Mouse (Mus musculus): Measurements from ENCODE around the gene Atp6v0a4.

Atp6v0a4 gene

DNA sequence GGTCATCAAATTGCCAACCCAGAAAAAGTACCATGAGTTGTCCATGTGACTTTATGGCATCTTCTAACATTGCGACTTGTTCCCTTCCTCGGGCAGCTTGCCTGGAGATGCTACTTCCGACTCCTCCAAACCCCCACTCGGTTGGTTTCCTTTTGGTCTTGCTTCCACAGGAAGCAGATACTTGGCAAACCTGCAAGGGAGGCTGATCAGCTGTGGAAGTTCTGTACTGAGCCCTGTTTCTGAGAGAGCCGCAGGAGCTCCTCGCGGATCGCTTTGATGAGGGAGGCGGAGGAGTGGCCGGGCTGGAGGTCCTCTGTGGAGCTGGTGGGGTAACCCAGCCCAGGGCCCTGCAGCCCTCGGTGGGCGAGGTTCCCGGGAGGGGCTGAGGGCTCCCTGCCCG is 3.7 kb upstream of the Atp6v0a4 start:
- intact Hi-C loops (cut with DNase I): no loop called here

DNA sequence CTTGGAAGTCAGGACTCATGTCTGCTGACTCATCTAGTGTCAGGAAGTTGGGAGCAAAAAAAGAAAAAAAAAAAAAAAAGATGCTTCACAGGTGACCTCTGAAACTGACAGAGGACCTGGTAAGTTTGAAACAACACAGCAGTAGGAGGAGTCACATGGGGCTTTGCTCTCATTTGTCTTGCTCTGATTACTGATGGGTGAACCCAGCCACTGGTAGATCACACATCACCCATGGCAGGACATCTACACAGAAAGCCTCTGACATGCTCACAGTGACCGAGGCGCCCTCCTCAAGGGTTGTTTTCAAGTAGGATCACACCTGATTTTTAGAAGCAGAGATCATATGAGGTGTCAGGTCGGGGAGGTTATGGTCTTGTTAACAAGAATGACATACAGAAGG is 1.1 kb upstream of the Atp6v0a4 start:
- intact Hi-C loops (cut with DNase I): no loop called here

DNA sequence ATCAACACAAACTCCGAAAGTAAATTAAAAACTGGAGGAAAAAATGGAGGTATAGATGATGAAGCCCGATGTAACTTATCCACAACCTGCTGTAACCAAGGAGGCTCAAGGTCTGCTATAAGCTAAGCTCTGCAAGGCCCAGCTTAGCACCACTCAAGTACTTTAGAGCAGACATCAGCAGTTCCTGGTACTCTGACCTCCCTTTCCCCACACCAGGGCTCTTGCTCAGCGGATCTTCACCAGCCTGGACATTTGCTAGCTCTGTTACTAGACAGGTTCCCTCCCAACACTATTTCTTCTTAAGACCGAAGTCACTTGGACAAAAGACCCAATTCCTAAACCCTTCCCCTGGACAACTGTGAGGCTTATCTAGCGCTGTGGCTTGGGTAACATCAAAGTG is 496 bp upstream of the Atp6v0a4 start:
- intact Hi-C loops (cut with DNase I): no loop called here

DNA sequence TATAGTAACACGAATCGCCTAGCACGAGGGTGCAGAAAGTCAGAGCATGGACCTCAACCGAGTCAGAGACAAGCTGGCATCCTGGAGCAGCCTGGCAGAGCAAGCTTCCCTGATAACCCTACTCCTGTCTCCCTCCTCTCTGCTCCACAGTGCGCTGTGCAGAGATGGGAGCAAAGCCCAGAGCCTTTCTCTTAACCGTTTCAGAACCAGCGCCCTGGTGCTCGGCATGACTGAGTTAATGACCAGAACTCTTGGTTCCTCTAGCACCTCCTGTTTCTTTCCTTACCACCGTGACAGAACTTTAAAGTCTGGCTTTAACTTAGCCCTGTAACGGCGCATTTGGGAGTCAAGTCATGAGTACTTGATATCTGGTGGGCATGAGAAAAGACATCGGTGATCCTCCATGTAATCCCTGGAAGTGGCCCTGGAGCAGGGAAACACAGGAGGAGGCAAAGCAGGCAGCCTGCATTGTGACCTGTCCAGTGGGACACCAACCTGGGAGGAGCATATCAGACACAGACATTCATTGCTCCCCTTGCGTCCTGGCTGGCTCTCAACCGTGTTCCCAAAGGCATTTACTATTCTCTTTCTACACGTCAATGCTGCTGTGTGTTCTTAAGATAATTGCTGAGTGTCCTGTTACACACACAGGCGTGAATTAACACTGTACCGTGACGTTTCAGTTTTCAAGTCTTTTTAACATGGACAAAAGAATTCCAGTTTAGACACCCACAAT is 747 bp downstream of the Atp6v0a4 start:
- intact Hi-C loops (cut with DNase I): no loop called here

DNA sequence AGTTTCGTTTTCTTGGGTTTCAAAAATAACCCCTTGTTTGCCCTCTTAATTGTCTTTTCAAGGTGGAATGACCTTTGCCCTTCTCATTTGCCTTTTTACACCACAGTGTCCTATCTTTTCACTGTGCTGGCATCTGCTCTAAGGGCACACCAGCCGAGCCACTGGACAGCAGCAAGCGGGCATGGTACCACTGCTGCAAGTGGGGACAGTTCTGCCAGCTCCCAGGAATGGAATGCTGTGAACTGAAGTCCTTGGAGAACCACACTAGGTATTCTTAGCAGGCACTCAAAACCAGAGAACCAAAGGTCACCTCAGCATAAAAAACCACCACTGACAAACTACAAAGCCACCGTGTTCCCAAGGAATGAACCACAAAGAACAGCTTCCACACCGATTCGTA is 1.6 kb downstream of the Atp6v0a4 start:
- intact Hi-C loops (cut with DNase I): no loop called here

DNA sequence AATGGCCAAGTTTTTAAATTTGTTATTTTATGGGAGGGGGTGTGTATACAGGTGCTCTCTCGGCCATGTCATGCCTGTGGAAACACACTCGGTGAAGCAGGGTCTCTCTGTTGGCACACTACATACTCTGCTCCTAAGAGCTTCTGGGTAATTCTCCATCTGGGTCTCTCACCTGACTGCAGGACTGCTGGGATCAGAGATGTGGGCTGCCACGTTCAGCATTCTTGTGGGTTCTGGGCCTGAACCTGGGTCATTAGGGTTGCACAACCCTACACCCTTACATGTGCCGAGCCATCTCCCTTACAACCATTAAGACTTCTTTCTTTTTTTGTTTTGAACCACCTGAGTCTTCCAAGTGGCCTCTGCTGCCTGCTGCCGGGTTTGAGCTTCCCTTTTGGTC is 2.5 kb downstream of the Atp6v0a4 start:
- intact Hi-C loops (cut with DNase I): no loop called here

DNA sequence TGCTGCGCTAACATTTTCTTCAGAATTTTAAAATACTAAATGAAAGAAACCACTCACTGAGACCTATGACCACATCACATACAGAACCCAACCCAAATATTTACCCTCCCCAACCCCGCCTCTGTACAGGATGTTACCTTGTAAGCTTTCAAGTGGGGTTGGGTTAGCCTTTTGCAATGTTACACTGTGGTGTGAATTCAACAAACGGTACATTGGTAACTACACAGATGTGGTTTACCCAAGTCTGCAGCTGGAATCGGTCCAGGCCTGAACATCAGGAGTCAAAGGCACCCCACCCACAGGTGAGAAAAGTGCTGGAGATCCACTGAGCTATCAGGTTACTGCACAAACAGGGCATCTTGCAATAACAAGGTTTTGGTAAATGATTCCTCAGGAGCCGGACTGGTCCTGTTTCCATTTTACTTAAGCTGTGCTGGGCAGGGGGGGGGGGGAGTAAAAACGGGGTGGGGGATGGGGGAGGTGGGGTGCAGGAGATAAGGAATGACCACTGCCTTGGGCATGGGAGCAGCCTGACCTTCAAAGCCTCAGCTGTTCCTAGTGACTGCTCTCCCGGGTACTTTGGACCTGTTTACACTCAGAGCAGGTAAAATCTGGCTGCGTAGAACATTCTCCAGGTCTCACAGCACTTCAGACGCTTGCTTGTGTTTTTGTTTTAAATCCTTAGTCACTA is 3.6 kb downstream of the Atp6v0a4 start:
- intact Hi-C loops (cut with DNase I): no loop called here

DNA sequence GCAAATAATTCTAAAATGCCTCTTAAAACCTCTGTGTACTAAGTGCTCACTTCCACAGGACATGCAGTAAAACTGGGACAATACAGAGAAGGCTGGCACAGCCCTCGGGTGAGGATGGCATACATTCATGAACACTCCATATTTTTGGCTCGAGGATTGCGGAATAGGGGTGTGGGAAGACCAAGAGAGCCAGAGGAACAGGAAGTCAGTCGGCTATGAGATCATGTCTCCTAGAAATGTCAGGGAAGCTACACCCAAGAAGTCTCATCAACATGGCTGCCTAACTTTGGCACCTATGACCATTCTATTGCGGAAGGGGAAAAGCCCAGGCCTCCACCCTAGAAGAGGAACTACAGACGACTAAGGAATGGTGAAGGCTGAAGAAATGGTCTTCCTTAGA is 6.0 kb downstream of the Atp6v0a4 start:
- intact Hi-C loops (cut with DNase I): no loop called here

DNA sequence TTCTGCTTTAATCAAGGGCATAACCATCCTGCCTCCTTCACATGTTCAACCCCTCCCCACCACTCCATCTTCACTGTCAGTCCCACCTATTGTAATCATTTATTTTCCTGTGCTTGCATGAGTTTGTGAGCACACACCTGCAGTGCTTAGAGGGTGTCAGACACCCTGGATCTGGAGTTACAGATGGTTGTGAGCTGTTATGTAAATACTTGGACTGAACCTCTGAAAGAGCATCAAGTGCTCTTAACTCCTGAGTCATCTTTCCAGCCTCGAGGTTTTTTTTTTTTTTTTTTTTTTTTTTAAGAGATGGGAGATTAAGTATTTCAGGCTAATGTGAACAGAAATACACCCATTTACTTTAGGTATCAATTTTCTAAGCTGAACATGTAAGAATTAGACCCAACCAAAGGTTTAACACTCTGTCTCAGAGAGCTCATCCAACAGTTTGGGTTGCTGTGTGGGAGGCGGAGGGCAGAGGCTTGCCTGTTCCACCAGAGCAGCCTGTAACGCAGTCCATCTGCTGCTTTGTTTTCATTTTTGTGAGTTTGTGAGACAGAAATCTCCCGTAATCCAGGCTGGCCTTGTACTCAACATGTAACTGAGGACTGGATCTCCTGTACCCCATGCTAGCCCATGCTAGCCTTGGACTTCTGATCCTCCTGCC is 8.1 kb downstream of the Atp6v0a4 start:
- intact Hi-C loops (cut with DNase I): no loop called here

DNA sequence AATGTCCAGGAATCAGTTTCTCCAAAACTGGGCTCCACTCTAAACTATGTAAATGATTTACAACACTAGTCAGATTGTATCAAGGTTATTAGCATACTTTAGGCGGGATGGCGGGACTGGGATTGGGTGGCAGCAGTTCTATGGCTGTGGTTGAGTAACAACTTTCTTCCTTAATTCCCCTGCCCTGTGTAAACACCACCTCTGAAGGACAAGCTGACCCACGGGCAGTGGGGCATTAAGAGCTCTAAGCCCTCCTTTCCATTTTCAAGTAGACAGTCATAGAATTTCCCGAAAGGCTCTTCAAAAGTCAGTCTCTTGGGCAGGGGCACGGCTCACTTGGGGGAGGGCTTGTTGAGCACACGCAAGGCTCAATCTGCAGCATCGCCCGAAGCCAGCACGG is 13.5 kb downstream of the Atp6v0a4 start:
- intact Hi-C loops (cut with DNase I): no loop called here

DNA sequence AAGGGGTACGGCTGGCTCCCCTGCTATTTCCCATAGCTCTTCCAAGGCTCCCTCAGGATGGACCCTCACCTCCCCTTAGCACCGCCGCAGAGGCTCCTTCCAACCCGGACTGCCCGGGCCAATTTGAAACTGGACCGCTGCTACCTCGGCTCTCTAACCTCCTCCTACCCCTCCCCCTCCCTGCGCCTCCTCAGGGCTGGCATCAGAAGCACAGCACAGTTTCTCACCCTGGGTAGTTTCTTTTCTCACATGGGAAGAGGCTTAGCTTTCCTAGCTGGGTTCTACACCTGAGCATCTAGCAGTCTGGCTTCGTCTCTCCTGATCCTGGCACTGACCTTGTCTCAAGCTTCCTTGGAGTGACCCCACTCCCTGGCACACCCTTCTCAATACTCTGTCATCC is 14.5 kb downstream of the Atp6v0a4 start:
- intact Hi-C loops (cut with DNase I): no loop called here

DNA sequence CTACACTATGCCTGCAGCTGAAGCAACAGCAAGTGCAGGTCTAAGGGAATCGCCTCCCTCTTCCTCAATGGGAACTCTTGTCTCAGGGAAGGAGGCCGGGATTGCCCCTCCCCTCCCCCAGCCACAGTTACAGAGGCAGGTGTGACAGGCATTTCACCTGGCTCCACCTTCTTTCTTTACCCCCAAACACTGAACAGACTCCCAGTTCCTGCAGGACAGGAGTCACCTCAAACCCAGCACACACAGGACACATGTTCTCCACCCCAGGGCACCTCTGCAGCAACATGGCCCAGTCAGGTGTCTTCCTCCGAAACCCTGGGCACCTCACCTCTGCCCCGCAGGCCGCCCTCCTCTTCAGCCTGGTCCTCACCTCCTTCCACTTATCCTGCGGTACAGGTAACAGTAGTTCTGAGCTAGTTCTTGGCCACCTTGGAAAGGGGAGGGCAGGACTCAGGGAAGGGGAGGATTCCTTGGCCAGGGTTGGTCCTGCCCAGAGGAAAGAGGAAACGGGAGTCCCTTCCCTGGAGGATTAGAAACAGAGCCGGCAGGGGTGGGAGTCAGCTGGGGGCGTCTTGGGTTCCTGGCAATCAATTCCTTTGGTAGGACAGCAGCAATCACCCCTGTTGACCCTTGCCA is 15.1 kb downstream of the Atp6v0a4 start, which contains the start of gene Tmem213:
Gene Tmem213, plus strand, starts transcription at position 96 of the 636 bp plus-strand sequence.
- intact Hi-C loops (cut with DNase I): no loop called here

DNA sequence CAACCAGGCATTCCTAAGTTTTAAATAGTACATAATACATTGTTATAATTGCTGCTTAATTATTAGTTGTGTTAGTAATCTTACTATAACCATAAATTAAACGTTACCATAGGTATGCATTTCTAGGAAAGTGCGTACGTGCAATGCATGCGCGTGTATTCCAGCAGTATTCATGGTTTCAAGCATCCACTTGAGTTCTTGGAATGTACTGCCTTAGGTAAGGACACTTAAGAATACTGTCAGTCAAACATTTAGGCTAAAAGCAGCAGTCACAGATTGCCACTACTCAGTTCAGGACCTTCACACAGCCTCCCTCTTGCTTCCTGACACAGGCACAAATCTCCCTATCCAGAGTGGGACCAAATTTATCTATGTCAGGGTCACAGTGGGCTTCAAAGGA is 15.9 kb downstream of the Atp6v0a4 start:
- intact Hi-C loops (cut with DNase I): no loop called here

DNA sequence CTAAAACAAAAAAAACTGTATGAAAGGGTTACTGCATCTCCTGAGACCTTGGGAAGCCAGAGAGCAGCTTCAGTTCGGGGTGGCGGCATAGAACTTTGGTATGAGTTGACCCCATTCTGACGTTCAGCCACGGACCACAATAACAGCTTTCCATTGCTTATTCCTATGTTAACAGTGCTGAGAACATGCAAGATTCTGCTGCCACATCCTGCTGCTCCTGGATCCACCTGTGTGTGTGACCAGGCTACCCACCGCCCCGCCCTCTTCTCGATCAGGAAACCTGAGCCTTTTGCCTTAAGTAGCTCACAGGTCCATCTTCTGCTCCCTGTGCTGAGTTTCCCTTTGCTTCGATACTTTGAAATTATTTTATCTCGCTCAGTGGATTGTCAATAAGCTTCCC is 18.5 kb downstream of the Atp6v0a4 start:
- intact Hi-C loops (cut with DNase I): no loop called here

DNA sequence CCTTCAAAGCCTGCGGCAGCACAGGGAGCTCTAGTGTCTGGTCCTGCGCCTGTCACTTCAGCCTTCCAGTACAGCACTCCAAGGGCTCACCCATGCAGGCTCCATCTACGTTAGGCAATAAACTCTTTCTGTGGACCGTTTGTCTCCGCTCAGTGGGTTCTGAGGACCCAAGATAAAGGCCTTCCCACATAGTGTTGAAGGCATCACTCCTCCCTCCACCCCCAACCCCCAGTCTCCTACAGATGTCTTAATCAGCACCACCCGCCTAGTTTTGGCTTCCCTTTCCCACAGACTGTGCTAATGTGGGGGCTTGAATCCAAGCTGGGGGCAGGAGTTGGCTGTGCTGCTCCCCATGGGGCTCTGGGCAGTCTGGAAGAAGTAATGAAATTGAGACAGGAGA is 20.6 kb downstream of the Atp6v0a4 start:
- intact Hi-C loops (cut with DNase I): no loop called here

DNA sequence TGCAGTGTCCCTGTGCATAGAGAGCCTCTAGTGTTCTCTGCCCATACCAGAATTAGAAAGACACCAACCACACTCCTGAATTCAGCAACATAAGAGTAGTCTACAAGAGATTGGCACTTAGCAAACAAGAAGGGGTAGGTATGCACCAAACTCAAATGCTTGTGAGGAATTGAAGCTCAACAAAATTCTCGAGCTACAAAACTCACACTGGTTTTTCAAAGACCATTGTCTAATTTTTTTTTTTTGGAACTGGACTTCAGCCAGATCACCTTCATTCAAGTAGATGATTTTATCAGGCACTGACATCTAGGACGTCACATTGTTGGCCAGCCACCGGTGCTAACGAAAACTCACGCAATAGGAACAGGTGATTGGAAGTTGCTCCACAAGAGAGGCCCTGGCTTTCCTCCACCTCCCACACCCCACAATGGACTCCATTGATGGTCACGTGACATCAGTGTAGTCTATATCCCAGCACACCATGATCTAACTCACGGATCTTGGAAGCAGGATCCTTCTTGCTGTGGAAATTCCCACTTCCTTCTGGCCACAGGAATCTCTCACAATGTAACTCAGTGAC is 22.1 kb downstream of the Atp6v0a4 start:
- intact Hi-C loops (cut with DNase I): no loop called here

DNA sequence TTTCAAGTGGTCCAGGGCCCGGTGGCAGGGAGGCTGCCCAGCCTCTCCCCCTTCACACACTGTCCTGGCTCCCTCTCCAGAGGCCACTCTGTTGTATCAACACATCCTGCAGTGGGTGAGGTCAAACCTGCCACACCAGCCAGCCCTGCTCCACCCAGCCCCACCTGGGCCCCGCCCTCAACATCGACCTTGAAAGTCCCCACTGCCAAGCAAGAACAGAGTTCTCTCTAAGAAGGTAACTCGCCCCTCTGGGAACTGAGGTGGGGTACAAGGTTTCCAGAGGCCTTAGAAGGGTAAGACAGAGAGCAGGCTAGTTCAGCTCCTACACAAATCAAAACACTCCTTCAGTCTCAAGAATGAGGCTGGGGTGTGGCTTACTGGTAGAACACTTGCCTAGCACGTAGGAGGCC is 27.4 kb downstream of the Atp6v0a4 start:
- intact Hi-C loops (cut with DNase I): no loop called here

DNA sequence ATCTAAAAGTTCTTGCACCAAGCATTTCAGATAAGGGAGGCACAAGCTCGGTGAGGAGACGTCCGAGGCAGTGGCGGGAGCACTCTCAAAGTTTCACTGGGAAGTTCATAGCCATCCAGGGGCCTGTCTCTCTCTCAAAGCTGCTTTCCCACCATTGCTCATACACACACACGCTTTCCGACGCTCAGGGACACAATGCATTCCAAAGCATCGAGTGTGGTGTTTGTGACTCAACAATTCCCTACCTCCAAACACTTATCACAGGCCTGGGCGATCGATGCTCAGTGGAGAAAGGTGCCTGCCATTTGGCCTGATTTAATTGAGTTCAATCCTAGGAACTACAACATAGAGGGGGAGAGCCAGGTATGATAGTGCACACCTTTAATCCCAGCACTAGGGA is 29.7 kb downstream of the Atp6v0a4 start:
- intact Hi-C loops (cut with DNase I): no loop called here

DNA sequence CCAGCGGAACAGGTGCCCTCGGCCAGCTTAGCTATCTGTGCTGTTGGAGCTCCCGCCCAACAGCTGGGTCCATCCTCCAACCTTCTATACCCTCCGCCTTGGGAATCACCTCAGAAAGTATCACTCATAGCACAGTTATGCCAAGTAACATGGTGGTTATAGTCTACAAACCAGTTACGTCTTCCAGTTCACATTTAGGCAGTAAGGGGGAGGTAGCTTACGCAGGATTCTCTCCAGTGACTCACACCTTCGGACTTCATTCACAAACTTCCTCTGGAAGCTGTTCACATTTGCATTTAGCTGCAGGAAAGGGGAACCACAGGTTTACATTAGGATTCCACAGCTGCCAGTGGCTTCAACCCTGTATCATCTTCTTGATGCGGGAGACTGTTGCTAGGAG is 31.8 kb downstream of the Atp6v0a4 start:
- intact Hi-C loops (cut with DNase I): no loop called here

DNA sequence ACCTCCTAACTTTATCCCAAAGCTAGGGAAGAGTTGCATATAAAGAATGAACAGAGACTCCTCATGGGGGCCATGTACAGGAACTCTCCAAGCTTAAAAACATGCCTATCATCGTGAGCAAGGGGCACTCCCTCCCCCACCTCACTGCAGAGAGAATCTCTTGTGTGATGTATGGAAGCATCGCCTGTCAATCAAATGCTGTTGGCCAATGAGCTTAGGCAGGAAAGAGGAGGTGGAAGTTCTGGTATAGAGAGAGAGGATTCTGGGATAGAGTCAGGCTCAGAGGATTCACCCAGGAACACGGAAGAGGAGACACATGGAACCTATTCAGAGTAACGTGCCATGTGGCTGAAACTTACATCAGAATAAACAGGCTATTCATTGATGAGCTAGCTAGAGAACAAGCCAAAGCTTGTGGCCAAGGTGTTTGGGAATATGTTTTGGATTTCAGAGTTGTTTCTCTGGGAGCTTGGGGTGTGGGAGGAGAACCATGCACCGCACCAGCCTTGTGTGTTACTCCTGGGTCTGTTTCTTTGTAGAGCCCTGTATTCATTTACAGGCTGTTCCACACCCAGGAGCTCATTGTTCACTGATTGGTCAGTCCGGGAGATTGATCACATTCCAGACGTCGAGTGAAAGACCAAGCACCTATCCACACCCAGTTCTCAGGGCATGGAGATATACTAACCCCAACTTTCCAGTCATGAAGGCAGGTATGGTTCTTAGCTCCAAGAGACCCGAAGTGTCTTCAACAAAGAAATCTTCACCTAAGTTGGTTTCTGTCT is 37.0 kb downstream of the Atp6v0a4 start:
- intact Hi-C loops (cut with DNase I): no loop called here

DNA sequence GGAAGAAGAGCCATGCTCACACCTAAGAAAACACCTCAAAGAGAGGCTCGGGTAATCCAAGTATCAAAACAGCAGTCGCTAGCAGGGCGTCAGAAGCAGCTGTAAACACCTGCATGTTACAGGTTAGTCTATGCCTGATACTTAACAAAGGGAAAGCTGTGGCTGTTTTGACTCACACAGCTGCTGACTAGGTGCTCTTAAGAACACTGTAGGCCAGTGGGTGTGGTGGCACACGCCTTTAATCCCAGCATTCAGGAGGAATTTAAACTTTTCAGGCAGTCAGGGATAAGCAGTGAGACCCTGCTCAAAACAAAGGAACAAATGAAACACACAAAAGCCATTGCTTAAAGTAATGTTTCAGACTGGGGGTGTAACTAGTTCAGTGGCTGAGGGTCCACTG is 41.2 kb downstream of the Atp6v0a4 start:
- intact Hi-C loops (cut with DNase I): no loop called here

Measured in adrenal gland (tissue).